Mouse (Mus musculus) midbrain, embryonic 13.5 days (tissue): ENCODE measurements at regions not wholly inside any gene's neighbourhood (a gene's known extent, or its start where the extent isn't known, plus 50 kb on each side); places are given as distances from the start of the nearest gene placed in this dataset.
"Not testable (repeated sequence)": the region's sequence is repeated elsewhere in the genome, so short reads cannot be mapped to it uniquely, and the experiment has no call there.

Source experiments
- ATAC-seq: fragments of 200-750 bp; cut with Nextera tagmentation; 2 replicates; pipeline ENCODE4 v1.8.0; 2017; ENCODE audit warnings: mild to moderate bottlenecking, moderate TSS enrichment, moderate library complexity
- H3K27ac ChIP-seq: fragments of 300-500 bp; sonication (generic); 2 replicates; pipeline ENCODE4 v1.5.1; 2015; ENCODE audit warnings: inconsistent platforms, mild to moderate bottlenecking, moderate library complexity
- H3K27me3 ChIP-seq: fragments of 300-500 bp; sonication (generic); 2 replicates; pipeline ENCODE4 v1.6.1; 2015; ENCODE audit warnings: mild to moderate bottlenecking, inconsistent platforms
- H3K36me3 ChIP-seq: fragments of 300-500 bp; sonication (generic); 2 replicates; pipeline ENCODE4 v1.6.1; 2015; ENCODE audit warnings: mild to moderate bottlenecking, inconsistent platforms
- H3K4me1 ChIP-seq: fragments of 300-500 bp; sonication (generic); replicated peaks from 2 replicates; pipeline ENCODE4 v1.6.1; 2015; ENCODE audit warnings: inconsistent platforms
- H3K4me2 ChIP-seq: fragments of 300-500 bp; sonication (generic); replicated peaks from 2 replicates; pipeline ENCODE4 v1.6.1; 2015; ENCODE audit warnings: moderate library complexity, mild to moderate bottlenecking, inconsistent platforms
- H3K4me3 ChIP-seq: fragments of 300-500 bp; sonication (generic); replicated peaks from 2 replicates; pipeline ENCODE4 v1.5.1; 2015; ENCODE audit warnings: mild to moderate bottlenecking, inconsistent platforms
- H3K9ac ChIP-seq: fragments of 300-500 bp; sonication (generic); replicated peaks from 2 replicates; pipeline ENCODE4 v1.6.1; 2015; ENCODE audit warnings: mild to moderate bottlenecking, inconsistent platforms
- H3K9me3 ChIP-seq: fragments of 300-500 bp; sonication (generic); 2 replicates; pipeline ENCODE4 v1.6.1; 2016; ENCODE audit warnings: mild to moderate bottlenecking, inconsistent platforms
- whole genome bisulfite sequencing: fragments of 180-500 bp; shearing (Covaris S2); methylation state at CpG from one replicate; pipeline ENCODE4 v1.1.7; 2015; 5-methylcytosine and 5-hydroxymethylcytosine counted together

DNA sequence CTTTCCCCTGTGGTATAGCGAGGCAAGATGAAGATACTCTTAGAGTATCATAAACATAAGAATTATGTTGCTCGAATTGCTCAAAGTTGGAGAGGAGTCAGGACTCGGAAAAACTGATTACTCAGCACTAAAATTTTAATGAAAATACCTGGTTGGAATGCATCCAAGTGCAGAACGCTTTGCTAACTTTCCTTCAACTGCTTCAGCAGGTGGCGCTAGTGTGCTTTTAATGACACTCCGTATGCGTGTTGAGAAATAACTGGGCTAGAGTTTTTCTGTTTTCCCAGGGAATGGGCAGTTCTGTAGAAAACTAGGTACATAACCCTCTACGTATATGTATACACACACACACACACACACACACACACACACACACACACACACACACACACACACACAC, 221.0 kb downstream of the Grxcr1 start:
- peak; percentile 73 for ATAC-seq
- WGBS, result 20% methylated on average over 8 of the region's 8 CpGs
- Histone ChIP-seq H3K36me3 (no peaks in the 10 kb centered on the region), H3K27ac (no peak overlapping the region), H3K27me3 (no peaks in the 10 kb centered on the region), H3K4me1 (no peaks in the 10 kb centered on the region), H3K4me2 (no peak overlapping the region), H3K9me3 (no peaks in the 10 kb centered on the region), H3K9ac (no peak overlapping the region), H3K4me3 (no peak overlapping the region)

DNA sequence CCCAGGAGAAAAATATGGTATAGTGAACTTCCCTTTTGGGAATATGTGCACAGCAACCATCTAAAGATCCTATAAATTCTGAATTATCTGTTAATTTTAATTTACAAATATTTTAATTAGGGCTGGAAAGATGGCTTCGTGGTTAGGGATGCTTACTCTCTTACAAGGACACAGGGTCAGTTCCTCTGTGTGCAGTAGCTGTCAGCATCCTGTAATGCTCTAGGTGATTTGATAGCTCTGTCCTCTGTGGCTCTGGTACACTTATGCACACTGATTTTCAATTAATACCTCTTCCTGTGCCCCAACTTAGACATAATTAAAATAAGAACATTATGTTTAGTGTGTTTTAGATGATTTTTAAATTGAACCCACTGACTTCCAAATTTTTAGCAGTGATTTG, 221.8 kb downstream of the Grxcr1 start:
- WGBS, result 52% methylated on average over 1 of the region's 1 CpGs

DNA sequence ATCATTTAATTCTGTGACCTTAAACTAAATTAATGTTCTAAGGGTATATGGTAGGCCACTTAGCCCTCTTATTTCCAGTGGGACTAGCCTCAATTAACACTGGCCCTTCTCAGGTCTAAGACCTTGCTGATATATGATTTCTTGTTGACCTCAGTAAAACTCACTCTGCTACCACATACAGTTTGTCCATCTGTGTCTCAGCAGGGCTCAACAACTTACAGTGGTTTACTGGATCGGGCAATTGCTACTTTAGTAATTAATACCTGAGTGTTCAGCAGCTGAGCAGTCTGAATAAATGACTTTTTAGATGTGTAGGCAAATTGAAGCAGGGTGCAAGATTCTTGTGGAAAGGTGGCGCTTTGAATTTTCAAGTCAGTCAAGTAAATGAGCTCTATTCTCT, 222.5 kb downstream of the Grxcr1 start:
- no peaks in the 10 kb centered on the region for H3K4me1 ChIP-seq
- no peak for ATAC-seq
- no peak overlapping the region for H3K9ac ChIP-seq
- H3K9me3 ChIP-seq, result no peaks in the 10 kb centered on the region
- H3K27ac ChIP-seq, result no peak overlapping the region
- no peaks in the 10 kb centered on the region for H3K36me3 ChIP-seq
- no peak overlapping the region for H3K4me3 ChIP-seq
- no peaks in the 10 kb centered on the region for H3K27me3 ChIP-seq
- WGBS, result 79% methylated on average over 2 of the region's 2 CpGs
- no peak overlapping the region for H3K4me2 ChIP-seq

More for the DNA sequence above, 221.8 kb downstream of the Grxcr1 start:
- H3K27me3 ChIP-seq, result no peaks in the 10 kb centered on the region
- no peak overlapping the region for H3K4me3 ChIP-seq
- no peak overlapping the region for H3K27ac ChIP-seq
- no peaks in the 10 kb centered on the region for H3K4me1 ChIP-seq
- H3K4me2 ChIP-seq, result no peak overlapping the region
- no peaks in the 10 kb centered on the region for H3K9me3 ChIP-seq
- ATAC-seq, result no peak
- H3K36me3 ChIP-seq, result no peaks in the 10 kb centered on the region
- H3K9ac ChIP-seq, result no peak overlapping the region

DNA sequence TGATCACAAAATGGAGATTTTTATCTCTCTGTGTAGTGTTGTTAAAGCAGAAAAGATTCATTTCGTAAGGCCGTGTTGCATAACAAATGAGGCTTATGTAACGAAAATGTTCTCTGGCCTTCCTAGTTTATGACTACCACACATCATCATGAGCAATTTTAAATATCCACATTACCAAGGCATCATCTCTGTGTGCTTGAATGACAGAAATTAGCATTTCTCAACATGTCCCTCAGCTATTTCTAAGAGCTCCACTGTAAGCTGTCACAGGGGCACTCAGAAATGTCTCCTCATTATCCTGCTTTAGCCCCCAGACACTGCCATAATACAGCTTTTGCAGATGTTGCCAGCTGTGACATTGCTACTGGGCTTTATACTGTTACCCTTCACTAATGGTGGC, 232.6 kb downstream of the Grxcr1 start:
- WGBS, result 79% methylated on average over 3 of the region's 3 CpGs

DNA sequence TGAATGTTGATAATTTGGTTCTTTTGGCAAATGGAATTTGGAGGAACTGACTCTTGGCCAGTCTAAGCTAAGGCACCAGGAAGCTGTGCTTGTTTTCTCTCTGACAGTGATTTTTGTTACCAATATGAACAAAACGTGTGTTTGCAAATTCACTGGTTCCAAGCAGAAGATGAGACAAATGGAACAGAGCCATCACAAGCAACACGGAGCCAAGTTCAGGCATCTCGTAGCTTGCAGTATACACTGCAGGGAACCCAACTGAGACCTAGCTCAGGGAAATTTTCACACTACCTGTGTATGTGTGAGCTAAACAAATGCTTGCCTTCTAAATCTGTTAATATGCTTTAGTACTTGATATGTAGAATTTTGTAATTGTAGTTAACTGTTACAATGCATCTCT, 242.6 kb downstream of the Grxcr1 start:
- no peak overlapping the region for H3K27ac ChIP-seq
- no peaks in the 10 kb centered on the region for H3K9me3 ChIP-seq
- WGBS, result 88% methylated on average over 3 of the region's 3 CpGs
- no peak for ATAC-seq
- no peak overlapping the region for H3K9ac ChIP-seq
- H3K4me1 ChIP-seq, result no peaks in the 10 kb centered on the region
- H3K27me3 ChIP-seq, result no peaks in the 10 kb centered on the region
- no peaks in the 10 kb centered on the region for H3K36me3 ChIP-seq
- no peak overlapping the region for H3K4me2 ChIP-seq
- H3K4me3 ChIP-seq, result no peak overlapping the region

More for the DNA sequence above, 232.6 kb downstream of the Grxcr1 start:
- no peaks in the 10 kb centered on the region for H3K4me1 ChIP-seq
- H3K4me2 ChIP-seq, result no peak overlapping the region
- no peaks in the 10 kb centered on the region for H3K36me3 ChIP-seq
- H3K9me3 ChIP-seq, result no peaks in the 10 kb centered on the region
- no peak overlapping the region for H3K27ac ChIP-seq
- H3K27me3 ChIP-seq, result no peaks in the 10 kb centered on the region
- H3K9ac ChIP-seq, result no peak overlapping the region
- no peak overlapping the region for H3K4me3 ChIP-seq
- ATAC-seq, result no peak

DNA sequence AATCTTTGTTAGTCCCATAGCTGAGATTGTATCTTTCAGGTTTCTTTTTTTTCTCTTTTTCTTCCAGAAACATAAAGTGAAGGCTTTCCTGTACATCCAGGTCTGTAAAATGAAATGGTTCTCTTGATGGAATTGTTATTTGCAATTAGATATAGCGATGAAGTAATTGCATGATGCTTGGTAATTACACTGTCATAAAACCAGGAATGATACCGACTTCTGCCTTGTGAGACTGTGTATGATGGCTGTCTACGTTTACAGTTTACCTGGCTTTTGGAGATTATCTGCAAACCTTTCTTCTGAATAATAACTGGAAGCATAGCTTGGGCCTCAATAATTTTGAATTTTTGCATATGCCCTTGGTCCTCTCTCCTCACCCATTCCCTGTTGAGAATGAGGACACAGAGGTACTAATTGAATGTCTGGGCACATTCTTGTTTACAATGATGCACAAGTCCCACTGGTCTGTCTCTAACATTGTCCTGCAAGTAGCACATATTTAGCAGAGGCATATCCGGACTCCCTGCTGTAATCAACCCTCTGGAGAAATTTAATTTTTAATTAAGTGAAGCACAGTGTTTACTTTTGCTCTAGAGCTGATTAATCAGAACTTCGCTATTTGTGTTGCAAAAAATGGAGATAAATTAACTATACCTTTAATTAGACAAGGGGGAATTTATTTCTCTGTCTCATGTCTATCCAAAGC, 244.1 kb downstream of the Grxcr1 start:
- ATAC-seq, result no peak
- no peak overlapping the region for H3K9ac ChIP-seq
- no peak overlapping the region for H3K4me3 ChIP-seq
- H3K4me1 ChIP-seq, result no peaks in the 10 kb centered on the region
- H3K36me3 ChIP-seq, result no peaks in the 10 kb centered on the region
- WGBS, result 81% methylated on average over 5 of the region's 5 CpGs
- H3K9me3 ChIP-seq, result no peaks in the 10 kb centered on the region
- H3K4me2 ChIP-seq, result no peak overlapping the region
- H3K27me3 ChIP-seq, result no peaks in the 10 kb centered on the region
- H3K27ac ChIP-seq, result no peak overlapping the region

DNA sequence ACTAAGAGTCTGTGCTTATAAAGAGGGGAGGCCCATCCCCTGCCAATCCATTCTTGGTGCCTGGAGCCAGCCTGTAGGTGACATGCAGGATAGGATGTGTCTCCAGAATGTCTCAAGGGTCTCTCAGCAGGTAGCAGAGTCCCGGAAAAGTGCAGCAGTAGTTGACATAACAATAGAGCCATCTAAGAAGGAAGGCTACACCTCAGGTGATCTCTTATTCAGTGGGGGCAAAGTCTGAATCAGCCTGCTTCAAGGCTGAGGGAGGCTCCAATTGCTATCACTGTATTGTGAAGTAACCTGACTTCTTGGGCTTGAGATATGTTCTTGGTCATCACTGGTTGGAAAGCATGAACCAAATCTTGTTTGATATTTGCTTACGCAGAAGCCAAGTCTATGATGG, 264.1 kb downstream of the Grxcr1 start:
- WGBS, result 71% methylated on average over 2 of the region's 2 CpGs
- H3K9me3 ChIP-seq, H3K4me2 ChIP-seq, H3K9ac ChIP-seq, H3K4me1 ChIP-seq, ATAC-seq, H3K27ac ChIP-seq, H3K27me3 ChIP-seq, H3K4me3 ChIP-seq, H3K36me3 ChIP-seq: not testable (repeated sequence)

DNA sequence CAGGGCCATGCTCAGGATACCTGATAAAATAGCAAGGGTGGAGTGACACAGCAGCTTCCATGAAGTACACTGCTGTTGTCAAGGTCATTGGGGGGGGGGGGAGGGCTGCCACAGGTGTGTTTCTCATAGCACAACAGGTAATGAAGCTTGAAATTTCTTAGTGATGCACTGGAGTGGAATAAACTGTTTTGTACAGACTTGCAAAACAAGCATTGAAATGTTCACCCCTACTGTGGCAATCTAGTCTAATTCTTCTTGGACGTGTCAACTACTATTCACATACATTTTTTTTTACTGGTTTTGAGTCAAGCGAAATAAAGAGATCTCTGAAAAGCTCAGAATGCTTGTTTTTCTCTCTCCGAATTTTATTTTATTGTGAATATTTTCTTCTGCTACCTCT, 281.6 kb downstream of the Grxcr1 start:
- Histone ChIP-seq H3K27me3 (no peaks in the 10 kb centered on the region), H3K27ac (no peak overlapping the region), H3K9ac (no peak overlapping the region), H3K36me3 (no peaks in the 10 kb centered on the region), H3K4me1 (no peaks in the 10 kb centered on the region), H3K4me3 (no peak overlapping the region), H3K9me3 (no peaks in the 10 kb centered on the region), H3K4me2 (no peak overlapping the region)
- no peak for ATAC-seq
- WGBS, result 75% methylated on average over 3 of the region's 3 CpGs

DNA sequence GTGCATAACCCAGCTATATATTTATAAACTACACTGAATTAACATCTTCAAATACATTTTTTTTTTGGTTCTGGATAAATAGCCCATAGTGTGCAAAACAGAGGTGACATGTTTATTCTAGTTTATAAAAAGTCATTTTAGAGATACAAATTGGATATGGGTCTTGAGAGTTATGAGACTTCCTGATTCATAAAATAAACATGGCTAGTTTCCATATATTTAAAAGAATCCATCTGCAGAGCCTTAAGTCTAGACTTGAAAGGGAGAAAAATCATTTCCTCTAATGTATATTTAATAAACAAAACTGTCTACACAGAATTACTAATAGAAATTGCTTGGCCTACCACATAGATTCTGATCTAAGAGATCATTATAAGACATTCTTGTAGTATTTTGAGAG, 287.3 kb downstream of the Grxcr1 start:
- Histone ChIP-seq H3K36me3 (no peaks in the 10 kb centered on the region), H3K27ac (no peak overlapping the region), H3K4me1 (no peaks in the 10 kb centered on the region), H3K4me2 (no peak overlapping the region), H3K4me3 (no peak overlapping the region), H3K27me3 (no peaks in the 10 kb centered on the region), H3K9me3 (no peaks in the 10 kb centered on the region), H3K9ac (no peak overlapping the region)
- no peak for ATAC-seq

DNA sequence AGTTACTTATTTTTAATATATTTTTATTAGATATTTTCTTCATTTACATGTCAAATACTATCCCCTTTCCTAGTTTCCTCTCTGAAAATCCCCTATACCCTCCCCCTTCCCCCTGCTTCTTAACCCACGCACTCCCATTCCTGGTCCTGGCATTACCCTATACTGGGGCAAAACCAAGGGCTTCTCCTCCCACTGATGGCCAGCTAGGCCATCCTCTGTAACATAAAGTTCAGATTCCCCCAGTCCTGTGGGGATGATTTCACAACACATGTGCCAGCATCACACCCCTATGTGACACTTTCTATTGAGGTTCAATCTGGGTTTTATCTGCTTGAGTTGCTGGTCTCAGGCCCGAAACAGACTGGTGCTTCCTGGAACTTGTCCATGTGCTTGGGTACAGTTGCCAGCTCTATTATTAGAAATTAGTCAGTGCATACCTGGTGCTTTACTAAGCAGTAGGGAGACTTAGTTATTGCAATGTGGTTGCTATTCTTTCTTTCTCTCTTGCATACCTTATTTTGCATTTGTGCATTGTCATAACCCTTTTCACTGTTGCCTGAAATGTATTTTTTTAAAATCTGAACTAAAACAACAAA, 295.5 kb downstream of the Grxcr1 start:
- Histone ChIP-seq H3K9me3 (no peaks in the 10 kb centered on the region), H3K36me3 (no peaks in the 10 kb centered on the region), H3K4me3 (no peak overlapping the region), H3K4me2 (no peak overlapping the region), H3K27ac (no peak overlapping the region), H3K9ac (no peak overlapping the region), H3K4me1 (no peaks in the 10 kb centered on the region), H3K27me3 (no peaks in the 10 kb centered on the region)
- 94% methylated on average over 2 of the region's 2 CpGs for WGBS
- no peak for ATAC-seq

DNA sequence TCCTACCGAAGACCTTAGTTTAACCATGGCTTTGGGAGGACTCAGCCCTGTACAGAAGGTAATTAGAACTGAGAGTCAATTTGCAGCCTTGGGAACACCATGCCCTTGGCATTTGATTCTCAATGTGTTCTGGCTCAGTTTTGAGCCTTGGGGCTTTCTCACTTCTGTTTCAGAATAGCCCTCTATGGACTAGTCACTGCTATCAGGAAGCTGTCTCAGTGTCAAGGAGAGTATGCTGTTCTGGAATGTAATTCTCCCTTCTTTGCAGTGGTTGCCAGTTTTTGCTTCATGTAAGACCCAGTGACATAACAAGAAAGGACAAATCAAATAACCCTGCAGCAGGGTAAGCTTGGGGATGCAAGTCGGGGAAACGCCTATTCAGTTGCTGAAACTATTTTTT, 297.7 kb downstream of the Grxcr1 start:
- H3K4me3 ChIP-seq, result no peak overlapping the region
- no peaks in the 10 kb centered on the region for H3K27me3 ChIP-seq
- no peaks in the 10 kb centered on the region for H3K4me1 ChIP-seq
- no peak overlapping the region for H3K4me2 ChIP-seq
- ATAC-seq, result no peak
- WGBS, result 82% methylated on average over 3 of the region's 3 CpGs
- H3K27ac ChIP-seq, result no peak overlapping the region
- H3K9me3 ChIP-seq, result no peaks in the 10 kb centered on the region
- no peak overlapping the region for H3K9ac ChIP-seq
- no peaks in the 10 kb centered on the region for H3K36me3 ChIP-seq

DNA sequence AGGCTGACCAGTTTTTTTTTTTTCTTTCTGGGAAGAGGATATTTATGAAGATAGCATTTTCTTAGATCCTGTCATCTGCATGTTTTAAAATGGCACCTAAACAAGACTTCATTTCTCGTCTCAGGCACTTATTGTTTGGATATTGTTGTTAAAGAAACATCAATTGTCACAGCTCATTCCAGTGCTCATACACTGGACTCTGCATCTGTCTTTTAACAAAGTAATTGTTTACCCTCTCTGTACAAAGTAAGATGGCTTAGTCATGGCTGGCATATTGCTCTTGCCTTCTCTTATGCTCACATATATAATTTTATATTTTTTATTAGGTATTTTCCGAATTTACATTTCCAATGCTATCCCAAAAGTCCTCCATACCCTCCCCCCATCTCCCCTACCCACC, 298.2 kb downstream of the Grxcr1 start:
- Histone ChIP-seq H3K9ac (no peak overlapping the region), H3K4me1 (no peaks in the 10 kb centered on the region), H3K4me3 (no peak overlapping the region), H3K9me3 (no peaks in the 10 kb centered on the region), H3K36me3 (no peaks in the 10 kb centered on the region), H3K27me3 (no peaks in the 10 kb centered on the region), H3K4me2 (no peak overlapping the region), H3K27ac (no peak overlapping the region)
- no peak for ATAC-seq
- 79% methylated on average over 2 of the region's 2 CpGs for WGBS

DNA sequence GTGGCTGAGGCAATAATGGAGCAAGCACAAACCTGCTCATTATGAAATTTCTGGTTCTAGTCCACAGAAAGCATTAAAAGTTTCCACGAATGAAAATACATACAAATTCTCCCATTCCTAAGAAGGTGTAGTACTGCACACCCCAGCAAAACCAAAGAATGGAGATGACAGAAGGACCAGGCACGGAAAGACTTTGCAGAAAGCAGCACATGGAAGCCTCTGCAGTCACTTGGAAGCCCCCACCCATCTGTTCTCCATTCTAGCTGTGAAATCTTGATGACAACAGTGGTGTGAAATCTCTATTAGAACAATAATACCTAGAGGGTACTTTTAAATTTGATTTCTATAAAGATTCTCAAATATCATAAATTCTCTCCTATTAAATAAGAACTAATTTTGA, 319.3 kb downstream of the Grxcr1 start:
- no peaks in the 10 kb centered on the region for H3K4me1 ChIP-seq
- no peak for ATAC-seq
- H3K36me3 ChIP-seq, result no peaks in the 10 kb centered on the region
- no peak overlapping the region for H3K4me3 ChIP-seq
- no peak overlapping the region for H3K4me2 ChIP-seq
- H3K9ac ChIP-seq, result no peak overlapping the region
- H3K27ac ChIP-seq, result no peak overlapping the region
- H3K9me3 ChIP-seq, result no peaks in the 10 kb centered on the region
- WGBS, result 72% methylated on average over 2 of the region's 2 CpGs
- no peaks in the 10 kb centered on the region for H3K27me3 ChIP-seq
